Mouse (Mus musculus) myocyte (in vitro differentiated cells): ENCODE measurements around the gene Tas2r125.

Source experiments
- CEBPB ChIP-seq: IDR thresholded peaks from 2 replicates; pipeline ENCODE4 v1.6.1; 2011; ENCODE audit warnings: mild to moderate bottlenecking, moderate library complexity; ENCODE audit not compliant: poor library complexity, insufficient read depth, severe bottlenecking
- E2F4 ChIP-seq: IDR thresholded peaks from one replicate; pipeline ENCODE4 v1.6.1; 2011; ENCODE audit warnings: mild to moderate bottlenecking, control low read depth, moderate library complexity; ENCODE audit not compliant: insufficient read depth
- MAX ChIP-seq: IDR thresholded peaks from one replicate; pipeline ENCODE4 v1.6.1; 2011; ENCODE audit warnings: low read depth, mild to moderate bottlenecking, control low read depth
- MYOD1 ChIP-seq, 3 experiments: IDR thresholded peaks; one replicate each; pipeline ENCODE4 v1.6.1; 2011; ENCODE audit warnings: control low read depth in 2 of 3, low read depth in 2 of 3, mild to moderate bottlenecking in 2 of 3, moderate library complexity in 1 of 3; ENCODE audit not compliant: insufficient read length in 2 of 3, control insufficient read depth in 1 of 3
- MYOG ChIP-seq, 3 experiments: IDR thresholded peaks; one replicate each; pipeline ENCODE4 v1.6.1; 2011; ENCODE audit warnings: control low read depth in 2 of 3, low read depth in 2 of 3, mild to moderate bottlenecking in 2 of 3; ENCODE audit not compliant: insufficient read length in 2 of 3, control insufficient read depth in 1 of 3, insufficient read depth in 1 of 3
- POLR2A ChIP-seq: IDR thresholded peaks from one replicate; pipeline ENCODE4 v1.6.1; 2011; ENCODE audit warnings: low read depth, mild to moderate bottlenecking, control low read depth, moderate library complexity; ENCODE audit not compliant: insufficient read length
- SRF ChIP-seq: IDR thresholded peaks from one replicate; pipeline ENCODE4 v1.6.1; 2011; ENCODE audit warnings: low read depth; ENCODE audit not compliant: control insufficient read depth, insufficient read length
- TCF12 ChIP-seq: IDR thresholded peaks from one replicate; pipeline ENCODE4 v1.6.1; 2011; ENCODE audit warnings: mild to moderate bottlenecking, control low read depth; ENCODE audit not compliant: poor library complexity, insufficient read depth, severe bottlenecking
- USF1 ChIP-seq: IDR thresholded peaks from one replicate; pipeline ENCODE4 v1.6.1; 2011; ENCODE audit warnings: low read depth, mild to moderate bottlenecking, control low read depth, moderate library complexity

DNA sequence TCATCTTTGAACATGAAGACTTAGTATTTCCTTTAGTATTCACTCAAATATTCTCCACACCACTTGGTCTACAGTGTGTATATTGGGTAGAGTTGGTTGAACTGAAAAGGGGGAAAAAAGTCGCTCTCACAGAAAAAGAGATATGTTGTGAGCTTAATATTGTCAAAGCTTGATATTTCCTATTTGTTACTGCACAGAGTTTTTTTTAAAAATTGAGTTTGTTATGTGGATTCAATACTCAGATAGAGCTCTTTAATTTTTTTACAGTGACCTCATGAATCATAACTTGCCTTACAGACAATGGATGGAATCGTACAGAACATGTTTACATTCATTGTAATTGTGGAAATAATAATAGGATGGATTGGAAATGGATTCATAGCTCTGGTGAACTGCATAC lies 41.4 kb downstream of the Tas2r125 start, which contains the start of gene Tas2r129:
- TF ChIP-seq POLR2A (no peak), E2F4 (no peak), CEBPB (no peak), MAX (no peak), MYOD1 (IDR thresholded peaks at IDR 0.05; ENCODE audit: control insufficient read depth in 1 of 3, insufficient read length in 2 of 3, low read depth in 2 of 3) (no peak), USF1 (no peak), MYOG (IDR thresholded peaks at IDR 0.05; ENCODE audit: control insufficient read depth in 1 of 3, insufficient read depth in 1 of 3, insufficient read length in 2 of 3, low read depth in 2 of 3) (no peak), SRF (no peak), TCF12 (no peak)
